Mouse (Mus musculus) frontal cortex, adult 2 months (tissue): ENCODE data around the gene Hoxa13. TPM values are rescaled to one million over a fixed set of nuclear protein-coding genes. Genes with fewer than 3 reads are reported as not detected.

Experiments
- DNase-seq, 2 experiments: peaks; one replicate each; pipeline ENCODE4 v3.0.0; 2022; ENCODE audit warnings: low spot score in 1 of 2; ENCODE audit errors: extremely low spot score in 1 of 2
- polyA plus RNA-seq: library from polyadenylated mRNA; depleted of rRNA; stranded (reverse); fragments of >200 nt; gene quantifications from 2 replicates; pipeline ENCODE4 v1.2.3, GENCODE M21; 2012

The Hoxa13 gene
- polyA plus RNA-seq, 1 experiment: not detected

DNA sequence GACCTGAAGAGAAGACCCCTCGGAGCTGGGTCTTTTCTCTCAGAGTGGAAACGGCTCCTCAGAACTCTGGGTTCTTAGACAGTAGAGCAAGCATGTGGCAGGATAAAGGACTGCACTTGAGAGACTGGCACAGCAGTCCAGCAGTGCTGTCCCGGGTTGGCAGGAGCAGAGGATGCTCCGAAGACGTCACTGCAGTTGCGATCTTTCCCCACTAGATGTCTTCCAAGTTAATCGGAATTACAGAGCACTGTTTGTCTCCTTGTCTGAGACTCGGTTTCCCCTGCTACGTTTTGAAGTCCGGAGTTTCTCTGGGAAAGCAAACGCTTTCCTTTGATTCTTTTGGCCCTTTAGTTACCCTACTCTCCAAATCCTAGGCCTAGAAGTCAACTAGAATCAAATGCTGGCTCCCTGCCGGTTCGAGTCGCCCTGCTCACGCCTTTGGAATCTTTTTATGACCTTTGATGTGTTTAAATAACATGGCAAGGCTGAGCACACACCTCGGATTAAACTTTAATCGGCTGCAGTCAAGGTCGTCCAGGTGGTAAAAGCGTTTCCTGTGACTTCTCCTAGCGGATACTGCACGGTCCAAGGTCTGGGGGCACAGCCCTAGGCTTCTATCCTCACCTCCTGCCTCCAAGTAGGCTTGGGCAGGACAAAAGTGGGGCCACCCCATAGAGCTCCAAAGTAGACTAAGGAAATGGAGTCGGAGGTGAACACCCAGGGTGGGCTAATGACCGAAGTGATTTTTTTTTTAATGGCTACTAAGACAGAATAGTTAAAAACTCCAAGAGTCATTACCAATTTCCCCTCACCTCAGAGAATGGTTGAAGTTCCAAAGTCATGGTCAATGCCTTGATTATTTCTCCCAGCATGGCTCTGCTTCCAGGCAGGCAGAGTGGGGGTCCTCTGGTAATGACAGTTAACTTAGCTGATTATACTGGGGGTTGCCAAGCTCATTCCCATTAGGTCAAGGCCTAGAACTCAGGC, 10.1 kb upstream of the Hoxa13 start:
- peak; percentile 20 to 85 for DNase-seq

DNA sequence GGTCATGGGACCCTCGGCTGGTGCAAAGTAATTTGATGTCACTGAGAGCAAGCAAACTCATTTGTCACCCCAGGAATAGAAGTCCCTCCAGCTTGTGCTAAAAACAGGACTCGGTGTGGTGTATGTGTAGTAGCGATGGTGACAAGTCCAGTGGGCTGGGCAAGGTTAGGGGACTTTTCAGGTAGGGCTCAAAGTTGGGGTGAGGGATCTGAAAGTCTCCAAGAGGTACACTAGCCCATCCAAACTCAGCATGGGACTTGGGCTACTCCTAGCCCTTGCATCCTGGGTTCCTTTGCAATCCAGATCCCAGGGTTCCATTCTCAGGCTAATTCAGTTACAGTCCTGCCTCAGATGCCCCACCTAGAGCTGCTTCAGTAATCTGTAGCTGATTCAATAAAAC, 8.1 kb upstream of the Hoxa13 start:
- DNase-seq: no peak

DNA sequence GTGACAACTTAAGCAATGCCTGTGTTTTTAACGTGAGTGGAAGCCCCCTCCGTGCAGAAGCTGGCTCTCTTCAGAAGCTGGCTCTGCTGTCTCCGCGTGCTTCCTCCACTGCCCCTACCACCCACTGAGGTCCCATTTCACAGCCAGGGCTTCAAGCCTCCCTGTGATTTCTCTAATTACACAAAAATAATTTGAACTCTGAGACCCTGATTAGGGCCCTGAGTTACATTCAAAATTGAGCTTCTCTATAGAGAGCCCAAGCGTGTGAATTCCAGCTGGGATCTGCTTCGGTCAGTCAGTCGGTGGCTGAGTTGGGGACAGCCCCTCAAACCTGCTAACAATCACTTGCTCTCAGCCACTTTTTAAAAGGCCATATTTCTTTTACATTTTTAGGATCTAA, 7.7 kb upstream of the Hoxa13 start:
- no peak for DNase-seq

DNA sequence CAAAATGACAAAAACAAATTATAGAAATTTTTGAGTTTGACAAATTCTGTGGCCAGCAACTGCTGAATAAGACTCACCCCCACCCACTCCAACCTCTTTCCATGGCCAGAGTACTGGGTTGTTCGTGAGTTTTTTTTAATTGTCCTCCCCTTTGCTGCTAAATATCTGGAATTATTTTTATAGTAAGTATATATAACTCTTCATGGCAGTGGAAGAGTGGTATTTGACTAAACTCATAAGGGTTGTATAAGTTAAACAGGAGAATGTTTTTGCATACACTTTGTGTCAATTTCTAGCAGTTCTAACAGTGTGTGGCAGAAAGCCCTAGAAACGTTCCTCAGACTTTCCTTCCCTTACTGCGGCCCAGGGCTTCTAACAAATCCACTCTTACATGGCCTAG, 7.0 kb upstream of the Hoxa13 start:
- no peak for DNase-seq

DNA sequence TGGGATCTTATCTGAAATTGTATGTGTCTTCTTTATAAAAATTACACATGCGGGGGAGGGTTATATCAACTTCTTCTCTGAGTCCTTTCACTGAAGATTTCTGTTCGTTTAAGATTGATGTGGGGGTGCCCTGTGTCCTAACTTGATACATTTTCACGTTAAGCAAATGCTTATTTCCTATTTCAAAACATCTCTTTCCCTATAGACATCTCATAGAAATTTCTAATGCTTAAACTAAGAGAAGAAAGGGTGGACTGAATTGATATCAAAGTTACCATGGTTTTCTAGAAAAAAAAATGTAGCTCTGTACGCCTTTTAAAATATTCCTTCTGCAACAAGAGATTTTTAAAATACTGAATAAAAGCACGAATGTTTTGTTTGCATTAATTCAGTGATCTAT, 6.5 kb upstream of the Hoxa13 start:
- no peak for DNase-seq

- no peak for DNase-seq
Observed at GRCm38 (mm10) chr6:52266666-52266985, 5.9 kb upstream of the Hoxa13 start.

GRCm38 (mm10) chr6:52265913-52266665, 5.4 kb upstream of the Hoxa13 start:
- DNase-seq: no peak

GRCm38 (mm10) chr6:52265306-52265912, 4.7 kb upstream of the Hoxa13 start:
- DNase-seq: no peak

DNA sequence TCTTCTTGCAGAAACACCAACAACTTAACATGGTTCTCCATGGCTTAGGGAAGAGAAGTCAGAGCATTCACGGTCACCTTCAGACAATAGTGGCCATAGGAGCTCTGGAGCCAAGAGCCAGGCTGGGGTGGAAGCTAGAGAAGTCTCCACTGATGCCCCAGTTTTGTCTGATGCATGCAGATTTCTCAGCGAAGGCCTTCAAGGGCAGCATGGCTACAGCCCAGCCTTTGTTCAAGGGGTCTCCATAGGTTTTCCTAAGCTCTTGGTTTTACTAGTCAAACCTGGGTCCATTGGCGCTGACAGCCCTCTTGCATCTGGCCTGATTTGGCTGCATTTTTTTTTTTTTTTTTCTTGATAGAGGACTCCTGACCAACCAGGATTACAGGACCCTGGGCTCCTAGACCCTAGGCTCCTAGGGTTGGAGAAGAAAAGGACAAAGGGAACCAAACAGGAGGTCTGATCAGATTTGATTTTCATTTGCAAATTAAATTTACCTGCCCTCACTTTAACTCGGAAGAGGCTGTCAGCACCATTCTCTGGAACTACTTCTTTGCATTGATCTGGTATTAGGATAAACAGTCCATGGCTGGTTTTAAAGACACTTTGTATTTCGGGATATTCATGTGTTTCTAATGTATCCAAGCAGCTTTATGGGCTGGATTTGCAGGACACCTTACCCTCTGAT, 3.6 kb upstream of the Hoxa13 start:
- no peak for DNase-seq

- DNase-seq: no peak
Observed at GRCm38 (mm10) chr6:52263321-52263585, 2.6 kb upstream of the Hoxa13 start.

DNA sequence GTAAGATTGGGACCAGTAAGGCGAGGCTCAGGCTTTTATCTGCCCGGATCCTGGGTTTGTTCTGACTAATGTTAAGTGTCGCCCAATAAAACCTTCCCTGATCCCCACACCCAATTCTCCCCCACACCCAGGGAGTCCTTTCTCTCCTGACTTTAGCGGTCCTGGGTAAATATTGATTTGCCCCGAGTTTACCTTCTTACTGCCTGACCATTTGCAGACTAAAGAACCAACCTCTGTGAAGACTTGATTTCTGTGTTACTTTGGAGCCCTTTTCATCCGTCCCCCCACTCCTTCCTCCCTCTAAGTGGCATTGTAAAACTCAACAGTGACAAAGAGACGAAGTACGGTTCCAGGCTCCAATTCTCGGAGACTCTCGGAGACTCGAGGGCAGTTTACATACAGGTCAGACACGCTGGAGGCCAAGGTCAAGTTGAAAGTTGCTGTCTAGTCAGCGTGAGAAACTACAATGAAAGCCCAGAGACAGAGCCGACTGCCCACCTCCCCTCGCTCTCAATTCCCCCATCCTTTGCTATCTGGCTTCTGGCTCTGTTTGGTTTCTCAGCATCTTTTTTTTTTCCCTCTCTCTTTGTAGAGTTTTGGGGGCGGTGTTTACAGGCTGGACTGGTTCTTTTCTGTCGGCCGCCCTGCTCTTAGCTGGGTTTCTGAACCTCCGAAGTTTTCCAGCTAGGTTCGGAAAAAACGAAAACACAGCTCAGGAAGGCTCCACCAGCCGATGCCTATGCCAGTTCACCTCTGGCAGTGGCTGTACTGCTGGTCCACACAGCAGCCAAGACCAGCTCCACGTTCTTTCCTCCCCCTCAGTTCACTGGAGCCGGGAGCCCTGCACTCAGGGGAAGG, 2.0 kb upstream of the Hoxa13 start:
- DNase-seq: no peak

DNA sequence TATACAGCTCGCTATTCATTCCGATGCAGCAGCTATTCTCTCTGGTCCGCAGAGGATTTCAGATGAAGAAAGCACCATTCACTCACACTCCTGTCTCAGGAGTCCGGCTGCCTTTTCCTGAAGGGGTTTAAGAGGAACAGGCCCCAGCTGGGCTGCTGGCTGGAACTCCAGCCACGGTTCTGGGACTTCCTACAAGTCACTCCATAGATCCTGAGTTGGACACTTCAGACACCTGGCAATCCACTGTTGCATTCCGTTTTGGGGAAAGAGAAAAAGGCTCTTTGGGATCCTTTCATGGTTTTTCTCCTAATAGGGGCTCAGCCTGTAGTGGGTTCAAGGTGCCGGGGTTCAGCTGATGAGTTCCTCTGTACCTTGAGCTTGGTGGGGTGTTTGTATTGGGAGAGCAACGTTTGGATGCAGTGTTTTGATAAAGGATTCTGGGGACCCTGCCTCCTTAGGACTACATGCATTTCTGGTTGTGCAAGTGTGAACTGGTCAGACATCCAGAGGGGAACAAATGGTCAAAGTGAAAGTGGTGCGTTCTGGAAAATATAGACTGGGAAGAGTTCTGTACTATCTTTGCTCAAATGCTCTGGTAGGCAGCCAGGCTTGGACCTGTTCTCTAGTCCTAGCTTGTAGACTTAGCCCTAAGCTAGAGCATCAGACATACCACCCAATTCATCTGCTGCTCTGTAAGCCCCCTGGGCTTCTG, 1.2 kb upstream of the Hoxa13 start:
- DNase-seq: no peak

DNA sequence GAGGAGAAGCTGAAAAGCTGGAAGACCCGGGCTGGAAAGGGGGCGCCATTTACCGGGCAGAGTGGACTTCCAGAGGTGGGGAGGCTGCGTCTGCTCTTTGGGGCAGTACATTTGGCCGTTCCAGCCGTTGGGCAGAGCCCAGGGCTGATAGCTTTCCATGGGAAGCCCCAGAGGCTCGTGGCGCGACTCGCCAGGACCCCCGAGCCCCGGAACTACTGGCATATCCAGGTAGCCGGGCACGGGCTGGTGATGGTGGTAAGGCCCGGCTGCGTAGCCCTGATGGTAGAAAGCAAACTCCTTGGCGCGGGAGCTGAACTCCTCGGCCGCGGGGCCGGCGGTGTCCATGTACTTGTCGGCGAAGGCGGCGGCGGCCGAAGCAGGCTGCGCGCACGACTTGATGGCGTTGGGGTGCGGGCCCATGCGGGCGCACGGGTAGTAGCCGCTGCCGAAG, 844 bp downstream of the Hoxa13 start:
- DNase-seq: no peak

DNA sequence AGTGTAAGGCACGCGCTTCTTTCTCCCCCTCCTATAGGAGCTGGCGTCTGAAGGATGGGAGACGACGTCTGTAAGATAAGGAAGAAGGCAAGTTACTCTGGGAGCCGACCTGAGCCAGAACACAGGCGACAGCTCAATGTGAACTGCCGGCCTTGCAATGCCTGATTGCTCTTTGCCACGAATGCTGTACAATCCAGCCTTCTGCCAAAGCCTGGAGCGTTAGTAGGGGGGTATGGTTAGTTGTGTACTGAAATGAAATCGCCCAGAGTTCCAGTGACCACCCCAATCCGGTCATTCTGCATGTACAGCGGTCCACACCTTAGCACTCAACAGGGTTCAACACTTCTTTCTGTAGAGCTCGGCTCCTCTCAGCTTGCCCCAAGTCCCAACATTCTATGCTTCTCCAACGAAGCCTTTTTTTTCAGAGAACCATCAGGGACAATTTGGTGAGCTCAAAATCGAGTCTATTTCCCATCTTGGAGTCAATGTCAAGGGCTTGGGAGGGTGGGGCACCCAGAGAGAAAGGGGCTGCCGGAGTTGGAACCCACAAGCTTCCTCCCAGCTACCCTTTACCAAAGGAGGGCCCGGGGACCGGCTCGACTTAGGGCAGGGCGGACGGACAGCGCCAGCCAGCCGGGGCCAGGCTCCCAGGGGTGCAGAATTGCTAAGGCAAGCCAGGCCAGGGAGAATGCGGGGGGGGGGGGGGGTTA, 1.4 kb downstream of the Hoxa13 start:
- no peak for DNase-seq

- peak; percentile 11 to 86 for DNase-seq
Observed at GRCm38 (mm10) chr6:52256956-52257355, 3.7 kb downstream of the Hoxa13 start.

- no peak for DNase-seq
Observed at GRCm38 (mm10) chr6:52253511-52254500, 6.9 kb downstream of the Hoxa13 start.

DNA sequence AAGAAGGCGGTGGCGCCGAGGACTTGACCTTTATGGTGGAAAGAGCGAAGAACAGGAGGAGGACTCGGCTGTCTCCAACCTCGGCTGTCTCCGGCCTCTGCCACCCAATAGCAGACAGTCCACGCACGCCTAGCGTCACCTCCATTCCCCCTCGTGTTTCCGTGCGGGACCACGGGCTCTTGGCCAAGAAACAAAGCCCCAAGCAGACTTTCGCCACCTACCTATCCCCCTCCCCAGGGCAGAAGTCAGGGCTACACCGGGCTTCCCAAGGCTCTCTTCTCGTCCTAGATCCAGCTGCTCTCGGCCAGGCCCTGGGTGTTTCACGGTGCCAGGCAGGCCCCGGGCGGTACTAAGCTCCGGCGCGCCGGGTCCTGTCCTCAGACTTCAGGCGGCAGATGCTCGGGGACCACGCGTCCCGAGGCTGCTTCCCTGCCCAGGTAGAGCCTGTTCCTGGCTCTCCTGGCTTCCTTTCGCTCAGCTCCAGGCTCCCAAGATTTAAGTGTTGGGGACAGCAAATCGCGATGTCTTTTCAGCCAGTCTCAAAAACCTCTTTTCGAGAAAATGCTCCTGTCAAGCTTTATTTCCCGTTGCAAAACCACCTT, 7.8 kb downstream of the Hoxa13 start:
- DNase-seq: no peak
